Comparison of ENCODE assay signal across 9 mouse cellular contexts in the genomic region with DNA sequence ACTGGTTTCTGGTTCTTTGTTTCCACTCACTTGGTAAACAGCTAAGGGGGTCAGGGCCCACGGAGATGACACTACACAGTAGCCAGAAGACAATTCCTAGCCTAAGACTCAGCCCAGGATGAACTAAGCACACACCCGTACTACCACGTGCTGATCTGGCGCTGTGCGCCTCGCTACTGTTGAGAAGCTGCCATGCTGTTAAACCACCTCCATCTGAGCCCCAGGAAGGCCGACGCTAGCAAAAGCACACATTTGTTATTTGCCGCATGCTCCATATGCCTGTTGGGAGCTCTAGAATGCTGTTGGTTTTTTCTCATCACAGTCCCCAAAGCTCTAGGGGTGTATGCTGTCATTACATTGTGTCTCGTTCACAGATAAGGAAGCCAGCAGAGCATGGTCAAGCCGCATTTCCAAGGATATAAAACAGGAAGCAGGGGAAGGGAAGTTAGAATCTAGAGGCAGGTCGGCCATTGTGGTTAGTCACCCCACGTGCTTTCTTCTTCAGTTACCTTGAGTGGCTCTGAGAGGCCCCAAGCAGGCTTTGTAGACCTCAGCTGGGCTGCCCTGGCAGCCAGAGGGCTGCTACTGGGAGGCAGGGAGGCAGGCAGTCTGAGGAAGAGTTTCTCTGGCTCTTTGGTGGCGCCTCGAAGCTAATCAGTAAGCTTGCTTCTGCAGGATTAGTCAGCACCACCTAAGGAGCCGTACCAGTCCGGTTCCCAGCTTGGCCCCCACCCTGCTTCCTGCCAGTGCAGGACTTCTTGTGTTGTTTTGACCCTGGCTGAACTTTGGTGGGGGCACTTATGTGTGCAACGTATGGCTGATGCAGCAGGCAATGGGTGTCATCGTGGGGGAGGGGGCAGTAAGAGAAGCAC. TPM values are rescaled to one million over a fixed set of nuclear protein-coding genes. Genes with fewer than 3 reads are reported as not detected.
DNase-seq lines count a peak whose midpoint lies in the region; ATAC-seq and TF ChIP-seq lines count a peak whose summit lies in the region.
"Had no signal": no experiment of that assay in that cellular context is flagged by ENCODE, and none has a peak within 500 bp of the region (broad histone marks: within the 10 kb centered on the region; RNA-seq: fewer than 3 reads in every experiment).

No protein-coding gene starts in this region.

- H3K27me3 ChIP-seq in hindbrain, embryonic 15.5 days: no peaks in the 10 kb centered on the region
- no peaks in the 10 kb centered on the region for H3K27me3 ChIP-seq in hindbrain, embryonic 11.5 days (ENCODE audit: control insufficient read depth, insufficient read depth, low read length)
- no peaks in the 10 kb centered on the region for H3K27me3 ChIP-seq in G1E (ENCODE audit: insufficient read depth, low read length)
- no peaks in the 10 kb centered on the region for H3K27me3 ChIP-seq in liver, embryonic 13.5 days

- TF ChIP-seq POLR2A in cortical plate, adult 2 months (IDR thresholded peaks at IDR 0.05; ENCODE audit: extremely low read depth, insufficient read depth, low read length): no peak

- TF ChIP-seq CTCF in G1E (IDR thresholded peaks at IDR 0.05; ENCODE audit: low read depth, low read length): no peak
- TF ChIP-seq CTCF in cortical plate, adult 2 months (IDR thresholded peaks at IDR 0.05; ENCODE audit: extremely low read depth, insufficient read depth, low read length): no peak

- H3K4me2 ChIP-seq in hindbrain, embryonic 15.5 days: no peak overlapping the region
- no peak overlapping the region for H3K4me2 ChIP-seq in hindbrain, embryonic 11.5 days (replicated peaks; ENCODE audit: low read depth, low read length)
- no peak overlapping the region for H3K4me2 ChIP-seq in liver, embryonic 13.5 days

- peaks cover 41% of the 10 kb centered on the region for H3K4me1 ChIP-seq in hindbrain, embryonic 15.5 days (replicated peaks)
- H3K4me1 ChIP-seq in hindbrain, embryonic 11.5 days (replicated peaks; ENCODE audit: control insufficient read depth, insufficient read depth, low read length): no peaks in the 10 kb centered on the region; the same call in none of the 2 replicates
- peaks cover 46% of the 10 kb centered on the region for H3K4me1 ChIP-seq in G1E (ENCODE audit: insufficient read depth, low read depth, low read length)
- peaks cover 11% of the 10 kb centered on the region for H3K4me1 ChIP-seq in cortical plate, adult 2 months (ENCODE audit: control insufficient read depth, insufficient read depth, low read length)
- H3K4me1 ChIP-seq in liver, embryonic 13.5 days (replicated peaks): peaks cover 70% of the 10 kb centered on the region

- ATAC-seq in hindbrain, embryonic 15.5 days (ENCODE audit: low FRiP score, low read depth): no peak
- no peak for ATAC-seq in hindbrain, embryonic 11.5 days (ENCODE audit: low FRiP score)
- no peak for ATAC-seq in G1E (ENCODE audit: extremely low read depth, insufficient number of reproducible peaks, low FRiP score, poor library complexity, severe bottlenecking)
- 0 out of 2 replicates have a peak, but pooled peaks have one; percentile 15 for ATAC-seq in liver, embryonic 13.5 days (ENCODE audit: low read depth)

- no peak for DNase-seq in hindbrain, embryonic 11.5 days (ENCODE audit: low spot score)
- peak; percentile 42 for DNase-seq in G1E (ENCODE audit: low spot score)
- DNase-seq in liver, embryonic 13.5 days: no peak
- DNase-seq in ovary, postnatal 14 days (ENCODE audit: low spot score): no peak
- no peak for DNase-seq in urinary bladder, postnatal 36 days (ENCODE audit: low spot score in 2 of 2)
- no peak for DNase-seq in urinary bladder, postnatal 14 days (ENCODE audit: low spot score)

- no peaks in the 10 kb centered on the region for H3K9me3 ChIP-seq in hindbrain, embryonic 15.5 days
- H3K9me3 ChIP-seq in hindbrain, embryonic 11.5 days (ENCODE audit: control insufficient read depth, low read length): no peaks in the 10 kb centered on the region
- H3K9me3 ChIP-seq in G1E (replicated peaks): no peaks in the 10 kb centered on the region
- no peaks in the 10 kb centered on the region for H3K9me3 ChIP-seq in liver, embryonic 13.5 days (replicated peaks)

- no peak overlapping the region for H3K4me3 ChIP-seq in hindbrain, embryonic 15.5 days
- H3K4me3 ChIP-seq in hindbrain, embryonic 11.5 days (ENCODE audit: low read depth, low read length): no peak overlapping the region
- no peak overlapping the region; the same call in 1 of the 2 replicates for H3K4me3 ChIP-seq in G1E (ENCODE audit: low read depth, low read length)
- H3K4me3 ChIP-seq in cortical plate, adult 2 months (ENCODE audit: insufficient read depth, low read length): no peak overlapping the region
- H3K4me3 ChIP-seq in liver, embryonic 13.5 days (replicated peaks): no peak overlapping the region

- 67% methylated on average over 19 of the region's 19 CpGs for WGBS in hindbrain, embryonic 15.5 days
- WGBS in hindbrain, embryonic 11.5 days: 76% methylated on average over 19 of the region's 19 CpGs
- 38% methylated on average over 19 of the region's 19 CpGs for WGBS in liver, embryonic 13.5 days (ENCODE audit: insufficient replicate concordance)

- peak overlapping the region; percentile 31 for H3K27ac ChIP-seq in hindbrain, embryonic 15.5 days (replicated peaks)
- H3K27ac ChIP-seq in hindbrain, embryonic 11.5 days (ENCODE audit: low read depth, low read length): no peak overlapping the region
- 0 out of 2 replicates have a peak overlapping the region, but pooled peaks have one; percentile 2 for H3K27ac ChIP-seq in cortical plate, adult 2 months (ENCODE audit: insufficient read depth, low read length)
- H3K27ac ChIP-seq in liver, embryonic 13.5 days: peak overlapping the region; percentile 37
- H3K27ac ChIP-seq: liver, embryonic 14.5 days had no signal

- peaks cover 11% of the 10 kb centered on the region; the same call in 1 of the 2 replicates for H3K36me3 ChIP-seq in hindbrain, embryonic 15.5 days
- H3K36me3 ChIP-seq in hindbrain, embryonic 11.5 days (ENCODE audit: control insufficient read depth, insufficient read depth, low read length): no peaks in the 10 kb centered on the region
- H3K36me3 ChIP-seq in G1E (replicated peaks): peaks cover 83% of the 10 kb centered on the region
- no peaks in the 10 kb centered on the region for H3K36me3 ChIP-seq in liver, embryonic 13.5 days

- no peak overlapping the region for H3K9ac ChIP-seq in hindbrain, embryonic 15.5 days
- no peak overlapping the region for H3K9ac ChIP-seq in hindbrain, embryonic 11.5 days (ENCODE audit: low read depth, low read length)
- no peak overlapping the region for H3K9ac ChIP-seq in liver, embryonic 13.5 days
- H3K9ac ChIP-seq: liver, embryonic 14.5 days had no signal

RNA-seq across cellular contexts. Expression of a gene that starts 9.5 kb away (rescaled TPM):
- polyA plus RNA-seq in hindbrain, embryonic 15.5 days (2015; fragmentation: Nextera tagmentation; extraction: Ambion mirVana): 15.2 and 17.6 TPM in 2 replicates
- polyA plus RNA-seq in hindbrain, embryonic 11.5 days (2014; fragmentation: Nextera tagmentation; extraction: Ambion mirVana): 5.5 and 5.9 TPM in 2 replicates
- total RNA-seq in G1E (2014; fragmentation: Nextera tagmentation) (11.5 and 14.2 TPM in 2 replicates), G1E (2017) (3.8 and 4.2 TPM in 2 replicates)
- polyA plus RNA-seq in G1E (2012): 5.3 and 7.5 TPM in 2 replicates
- polyA plus RNA-seq in cortical plate, adult 2 months (2012; rRNA removed): 32.0 and 34.3 TPM in 2 replicates
- polyA plus RNA-seq in liver, embryonic 13.5 days (2015; fragmentation: Nextera tagmentation; extraction: Ambion mirVana): 3.7 and 5.9 TPM in 2 replicates

RNA-seq across cellular contexts. Expression of a gene that starts 27.6 kb away (rescaled TPM):
- 4.0 and 4.5 TPM in 2 replicates for polyA plus RNA-seq in hindbrain, embryonic 15.5 days (2015; fragmentation: Nextera tagmentation; extraction: Ambion mirVana)
- polyA plus RNA-seq in hindbrain, embryonic 11.5 days (2014; fragmentation: Nextera tagmentation; extraction: Ambion mirVana): 3.4 and 4.0 TPM in 2 replicates
- total RNA-seq in G1E (2014; fragmentation: Nextera tagmentation): not detected in 2 replicates
- 0.11 TPM in 1 of 2 replicates, not detected in the other for total RNA-seq in G1E (2017)
- polyA plus RNA-seq in G1E (2012): 0.03 and 0.08 TPM in 2 replicates
- 2.7 and 3.2 TPM in 2 replicates for polyA plus RNA-seq in cortical plate, adult 2 months (2012; rRNA removed)
- polyA plus RNA-seq in liver, embryonic 13.5 days (2015; fragmentation: Nextera tagmentation; extraction: Ambion mirVana): 2.6 and 3.0 TPM in 2 replicates

RNA-seq across cellular contexts. Expression of a gene that starts 31.1 kb away (rescaled TPM):
- polyA plus RNA-seq in hindbrain, embryonic 15.5 days (2015; fragmentation: Nextera tagmentation; extraction: Ambion mirVana): 2.7 and 3.1 TPM in 2 replicates
- polyA plus RNA-seq in hindbrain, embryonic 11.5 days (2014; fragmentation: Nextera tagmentation; extraction: Ambion mirVana): 0.63 and 0.66 TPM in 2 replicates
- total RNA-seq in G1E (2014; fragmentation: Nextera tagmentation) (1.1 and 1.2 TPM in 2 replicates), G1E (2017) (0.29 and 0.49 TPM in 2 replicates)
- polyA plus RNA-seq in G1E (2012): 0.18 and 0.25 TPM in 2 replicates
- 2.8 TPM in 2 replicates for polyA plus RNA-seq in cortical plate, adult 2 months (2012; rRNA removed)
- 1.4 and 1.6 TPM in 2 replicates for polyA plus RNA-seq in liver, embryonic 13.5 days (2015; fragmentation: Nextera tagmentation; extraction: Ambion mirVana)

RNA-seq across cellular contexts. Expression of a gene that starts 47.0 kb away (rescaled TPM):
- 120 and 124 TPM in 2 replicates for polyA plus RNA-seq in hindbrain, embryonic 15.5 days (2015; fragmentation: Nextera tagmentation; extraction: Ambion mirVana)
- 96.2 and 99.5 TPM in 2 replicates for polyA plus RNA-seq in hindbrain, embryonic 11.5 days (2014; fragmentation: Nextera tagmentation; extraction: Ambion mirVana)
- 97.5 and 111 TPM in 2 replicates for total RNA-seq in G1E (2014; fragmentation: Nextera tagmentation)
- 33.0 and 43.2 TPM in 2 replicates for total RNA-seq in G1E (2017)
- polyA plus RNA-seq in G1E (2012): 24.5 and 32.3 TPM in 2 replicates
- 259 TPM in 2 replicates for polyA plus RNA-seq in cortical plate, adult 2 months (2012; rRNA removed)
- polyA plus RNA-seq in liver, embryonic 13.5 days (2015; fragmentation: Nextera tagmentation; extraction: Ambion mirVana): 33.2 and 38.3 TPM in 2 replicates

RNA-seq across cellular contexts. Expression of a gene that starts 54.3 kb away (rescaled TPM):
- 51.2 and 54.6 TPM in 2 replicates for polyA plus RNA-seq in hindbrain, embryonic 15.5 days (2015; fragmentation: Nextera tagmentation; extraction: Ambion mirVana)
- 86.6 and 89.6 TPM in 2 replicates for polyA plus RNA-seq in hindbrain, embryonic 11.5 days (2014; fragmentation: Nextera tagmentation; extraction: Ambion mirVana)
- total RNA-seq in G1E (2014; fragmentation: Nextera tagmentation) (537 and 539 TPM in 2 replicates), G1E (2017) (147 and 150 TPM in 2 replicates)
- polyA plus RNA-seq in G1E (2012): 55.3 and 90.1 TPM in 2 replicates
- 88.8 and 89.2 TPM in 2 replicates for polyA plus RNA-seq in cortical plate, adult 2 months (2012; rRNA removed)
- 28.2 and 31.5 TPM in 2 replicates for polyA plus RNA-seq in liver, embryonic 13.5 days (2015; fragmentation: Nextera tagmentation; extraction: Ambion mirVana)
